Comparison of ENCODE assay signal across 35 mouse cellular contexts in the genomic region with DNA sequence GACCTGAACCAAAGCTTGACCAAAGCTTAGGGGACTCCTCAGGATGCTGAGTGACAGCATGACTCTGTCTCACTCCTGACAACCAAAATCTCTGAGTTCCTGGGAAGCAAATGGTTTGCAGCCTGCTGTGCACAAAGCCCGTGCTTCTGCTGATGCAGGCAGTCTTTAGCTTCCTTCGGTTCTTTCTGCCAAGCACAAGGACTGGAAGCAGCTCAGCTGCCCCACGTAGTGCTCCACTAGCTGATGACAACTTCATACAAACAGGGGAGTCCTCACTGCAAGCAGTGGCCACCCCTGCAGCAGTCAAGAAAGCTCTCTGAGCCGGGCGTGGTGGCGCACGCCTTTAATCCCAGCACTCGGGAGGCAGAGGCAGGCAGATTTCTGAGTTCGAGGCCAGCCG.
"Had no signal": no experiment of that assay in that cellular context is flagged by ENCODE, and none has a peak within 500 bp of the region (broad histone marks: within the 10 kb centered on the region; RNA-seq: fewer than 3 reads in every experiment).

No protein-coding gene starts in this region.

- H3K4me2 ChIP-seq: heart, embryonic 11.5 days; heart, embryonic 12.5 days; heart, embryonic 13.5 days; heart, embryonic 15.5 days; hindbrain, embryonic 12.5 days; hindbrain, embryonic 13.5 days; hindbrain, embryonic 14.5 days; hindbrain, embryonic 15.5 days; intestine, embryonic 15.5 days; kidney, embryonic 15.5 days had no signal

- ATAC-seq: hindbrain, embryonic 16.5 days; hindbrain, postnatal 0 days; inflammation-experienced regulatory T-cells, adult 6 months; intestine, embryonic 15.5 days; intestine, embryonic 16.5 days; intestine, postnatal 0 days had no signal

- H3K27ac ChIP-seq: heart, embryonic 13.5 days; heart, embryonic 15.5 days; hindbrain, embryonic 10.5 days; hindbrain, embryonic 12.5 days; hindbrain, embryonic 13.5 days; hindbrain, embryonic 14.5 days; hindbrain, embryonic 15.5 days; hindbrain, postnatal 0 days; intestine, embryonic 15.5 days; kidney, embryonic 15.5 days; kidney, postnatal 0 days; layer of hippocampus, adult 2 months; left cerebral cortex, adult 2 months had no signal

- H3K4me1 ChIP-seq: heart, embryonic 12.5 days; heart, embryonic 15.5 days; hindbrain, embryonic 10.5 days; hindbrain, embryonic 12.5 days; hindbrain, embryonic 13.5 days; hindbrain, embryonic 15.5 days; intestine, embryonic 15.5 days; kidney, embryonic 15.5 days had no signal

- H3K9me3 ChIP-seq: heart, embryonic 12.5 days; heart, embryonic 13.5 days; heart, embryonic 15.5 days; hindbrain, embryonic 10.5 days; hindbrain, embryonic 12.5 days; hindbrain, embryonic 13.5 days; hindbrain, embryonic 15.5 days; intestine, embryonic 15.5 days; kidney, embryonic 15.5 days had no signal

- H3K9ac ChIP-seq: heart, embryonic 12.5 days; heart, embryonic 13.5 days; heart, embryonic 15.5 days; hindbrain, embryonic 12.5 days; hindbrain, embryonic 13.5 days; hindbrain, embryonic 14.5 days; hindbrain, embryonic 15.5 days; intestine, embryonic 15.5 days; kidney, embryonic 15.5 days had no signal

- DNase-seq: heart, postnatal 10 days; heart, postnatal 14 days; heart, postnatal 36 days; heart, postnatal 4 days; kidney, adult 11 months; kidney, adult 18-20 months; kidney, adult 2 months; kidney, adult 8-10 months; kidney, adult 9 months; kidney, postnatal 10 days; kidney, postnatal 14 days; kidney, postnatal 25 days; kidney, postnatal 36 days; kidney, postnatal 4 days; layer of hippocampus, adult 9-11 months; layer of hippocampus, postnatal 36 days had no signal

- H3K4me3 ChIP-seq: heart, embryonic 12.5 days; heart, embryonic 13.5 days; heart, embryonic 15.5 days; hindbrain, embryonic 10.5 days; hindbrain, embryonic 12.5 days; hindbrain, embryonic 13.5 days; hindbrain, embryonic 15.5 days; intestine, embryonic 15.5 days; kidney, embryonic 15.5 days; layer of hippocampus, adult 2 months; left cerebral cortex, adult 2 months had no signal

- H3K36me3 ChIP-seq: heart, embryonic 12.5 days; heart, embryonic 13.5 days; heart, embryonic 15.5 days; hindbrain, embryonic 10.5 days; hindbrain, embryonic 12.5 days; hindbrain, embryonic 13.5 days; hindbrain, embryonic 15.5 days; intestine, embryonic 15.5 days; kidney, embryonic 15.5 days had no signal

- H3K27me3 ChIP-seq: heart, embryonic 12.5 days; heart, embryonic 13.5 days; heart, embryonic 15.5 days; hindbrain, embryonic 12.5 days; hindbrain, embryonic 13.5 days; hindbrain, embryonic 15.5 days; intestine, embryonic 15.5 days; kidney, embryonic 15.5 days had no signal
